Mouse (Mus musculus) olfactory bulb, adult 2 months (tissue): ENCODE measurements around the gene Hs6st3.

Experiments used
- CTCF ChIP-seq: fragments of 200-500 bp; IDR thresholded peaks from 2 replicates; pipeline ENCODE4 v1.5.1; 2012; ENCODE audit warnings: low read depth, mild to moderate bottlenecking, low read length, moderate library complexity; ENCODE audit not compliant: insufficient read depth
- POLR2A ChIP-seq: fragments of 200-500 bp; IDR thresholded peaks from 2 replicates; pipeline ENCODE4 v1.6.1; 2012; ENCODE audit warnings: mild to moderate bottlenecking, low read depth, low read length, moderate library complexity; ENCODE audit not compliant: insufficient read depth

DNA sequence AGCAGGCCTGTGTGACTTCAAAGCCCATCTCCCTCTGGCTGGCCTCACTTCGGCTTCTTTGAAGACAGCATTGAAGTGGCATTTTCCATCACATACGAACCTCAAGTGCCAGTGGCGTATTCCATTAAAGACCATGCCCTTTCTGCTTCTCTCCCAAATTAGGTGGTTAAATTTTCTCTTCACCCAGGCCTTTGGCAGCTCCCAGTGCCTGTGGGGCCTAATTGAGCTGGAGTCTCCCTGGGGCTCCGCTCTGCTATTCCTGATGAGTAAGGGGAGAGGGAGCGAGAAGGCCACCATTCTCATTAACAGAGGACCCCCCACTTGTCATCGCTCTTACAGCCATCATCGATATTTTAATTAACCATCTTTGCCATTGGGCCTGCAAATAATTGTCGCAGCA, 754.8 kb downstream of the Hs6st3 start:
- TF ChIP-seq CTCF (no peak), POLR2A (no peak)
